Comparison of ENCODE assay signal across 10 mouse cellular contexts in the genomic region with DNA sequence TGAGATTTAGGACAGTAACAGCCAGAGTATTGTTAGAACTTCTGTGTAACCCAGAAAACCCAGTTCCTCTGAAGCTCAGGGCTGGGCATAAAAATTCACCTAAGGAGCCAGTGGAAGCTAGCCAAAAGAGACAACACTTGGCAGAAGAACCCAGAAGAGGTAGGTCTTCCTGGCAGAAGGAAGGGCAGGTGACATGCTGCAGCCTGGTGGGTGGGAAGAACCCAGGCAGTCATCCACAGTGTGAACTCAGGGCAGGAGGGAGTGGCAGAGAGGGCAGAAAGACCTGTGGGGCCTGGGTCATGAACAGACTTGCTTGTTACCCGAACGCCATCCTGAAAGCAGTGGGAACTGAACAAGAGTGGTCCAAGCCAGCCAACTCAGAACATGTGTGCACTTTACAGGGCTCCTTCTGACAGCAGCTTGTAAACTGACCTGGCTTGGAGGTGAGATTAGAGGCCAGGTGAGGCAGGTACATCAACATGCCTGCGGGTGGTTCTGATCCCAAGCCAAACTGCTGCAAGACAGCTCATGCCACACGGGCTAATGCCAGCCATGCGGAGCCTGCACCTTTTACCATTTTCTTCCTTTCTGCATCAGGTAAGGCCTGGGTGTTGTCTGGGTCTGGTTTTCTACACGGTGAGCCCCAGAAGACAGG. TPM values are rescaled to one million over a fixed set of nuclear protein-coding genes. Genes with fewer than 3 reads are reported as not detected.
DNase-seq lines count a peak whose midpoint lies in the region.
"Had no signal": no experiment of that assay in that cellular context is flagged by ENCODE, and none has a peak within 500 bp of the region (broad histone marks: within the 10 kb centered on the region; RNA-seq: fewer than 3 reads in every experiment).

No protein-coding gene starts in this region.

- intact Hi-C loops in left cerebral cortex, postnatal 4 days (cut with DNase I) = no loop called here
- intact Hi-C loops in left cerebral cortex, postnatal 25 days (cut with DNase I) = no loop called here

- peak; percentile 23 for DNase-seq in left cerebral cortex, postnatal 4 days
- DNase-seq in left cerebral cortex, postnatal 25 days (ENCODE audit: low spot score in 2 of 2) = no peak
- DNase-seq in ZHBTc4 (ENCODE audit: low read depth, low spot score) = peak; percentile 24
- DNase-seq in cerebellum, adult 18-20 months = peak; percentile 40 to 45
- DNase-seq in cerebellum, postnatal 25 days = peak; percentile 70 to 75
- no peak for DNase-seq in adrenal gland, postnatal 14 days
- DNase-seq in yolk sac, embryonic 10.5 days (ENCODE audit: low spot score) = no peak
- DNase-seq: heart, adult 2 months; lung, adult 2 months had no signal

RNA-seq across cellular contexts. Expression of gene Cd2, which starts 30.9 kb away (rescaled TPM):
- under 1 TPM in 1 of 2 experiments, not detected in 1; 0.44 TPM for total RNA-seq in left cerebral cortex, postnatal 4 days (2021)
- not detected for total RNA-seq in left cerebral cortex, postnatal 25 days (2021)
- 1.3 and 16.9 TPM in 2 replicates for total RNA-seq in adrenal gland, postnatal 14 days (2021)
- total RNA-seq: left cerebral cortex, adult 18-20 months had no signal

RNA-seq across cellular contexts. Expression of gene Igsf3, which starts 58.2 kb away (rescaled TPM):
- 100 to 1,000 TPM in 1 of 2 experiments, 10 to 100 TPM in 1; 96.4 to 101 TPM for total RNA-seq in left cerebral cortex, postnatal 4 days (2021)
- total RNA-seq in left cerebral cortex, postnatal 25 days (2021) = 10 to 100 TPM; 21.4 to 22.0 TPM
- 5.1 and 6.6 TPM in 2 replicates for total RNA-seq in adrenal gland, postnatal 14 days (2021)

Comparison
In these comparisons a context has a peak if more than half of its experiments do, and no peak if none do; other contexts are left out.
1. DNase-seq: peak in left cerebral cortex, postnatal 4 days (single experiment), ZHBTc4 (single experiment), cerebellum, adult 18-20 months (2 of 2) and cerebellum, postnatal 25 days (2 of 2); none in left cerebral cortex, postnatal 25 days (0 of 2), adrenal gland, postnatal 14 days (single experiment) and yolk sac, embryonic 10.5 days (single experiment).
2. RNA of gene Igsf3, which starts 58.2 kb away (total RNA-seq): 96.4 to 101 TPM in left cerebral cortex, postnatal 4 days; 21.4 to 22.0 TPM in left cerebral cortex, postnatal 25 days and 5.1 to 6.6 TPM in adrenal gland, postnatal 14 days; every median in the first group is over 4 times any median in the second.